Mouse (Mus musculus): Measurements from ENCODE around the gene Gm17334.
A peak's percentile ranks its signal among the peaks of the same experiment; 100 is the strongest.

Gene Gm17334

DNA sequence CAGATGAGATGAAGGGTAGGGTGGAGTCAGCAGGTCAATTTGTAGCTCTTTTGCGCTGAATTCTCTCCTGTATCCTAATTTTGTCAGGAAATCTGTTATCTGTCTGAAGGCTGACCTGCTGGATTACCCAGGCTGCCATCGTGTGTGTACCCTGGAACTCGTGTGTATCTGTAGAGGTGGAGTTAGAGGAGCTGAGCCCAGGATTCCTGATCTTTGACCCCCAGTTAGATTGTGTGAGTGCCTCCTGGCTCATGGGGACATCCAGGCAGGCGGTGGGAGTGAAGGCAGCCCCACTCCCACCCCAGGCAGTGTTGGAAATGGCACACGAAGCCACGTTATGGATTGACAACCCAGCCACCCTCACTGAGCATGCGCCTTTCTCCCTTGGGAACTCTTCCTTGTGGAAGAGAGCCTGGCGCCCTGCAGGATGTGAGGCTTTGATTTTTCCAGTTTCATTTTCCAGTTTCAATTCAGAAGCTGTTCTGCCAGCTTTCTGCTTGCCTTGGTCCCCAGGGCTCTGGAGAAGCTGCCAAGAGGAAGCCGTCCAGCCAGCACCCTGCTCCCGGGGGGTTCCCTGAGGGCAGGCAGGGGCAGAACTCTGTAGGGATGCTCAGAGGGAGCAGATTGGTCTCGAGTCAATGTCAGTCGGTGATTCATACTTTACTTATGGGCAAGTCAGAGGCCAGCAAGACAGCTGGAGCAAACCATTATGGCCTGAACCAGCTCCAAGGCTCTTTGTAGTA is 23.6 kb upstream of the Gm17334 start:
- DNase-seq: no peak

- DNase-seq: no peak
These were observed 22.8 kb upstream of the Gm17334 start for GRCm38 (mm10) chr11:53795813-53796212.

- DNase-seq: peak; percentile 20
These were observed 21.9 kb upstream of the Gm17334 start for GRCm38 (mm10) chr11:53794671-53795557.

DNA sequence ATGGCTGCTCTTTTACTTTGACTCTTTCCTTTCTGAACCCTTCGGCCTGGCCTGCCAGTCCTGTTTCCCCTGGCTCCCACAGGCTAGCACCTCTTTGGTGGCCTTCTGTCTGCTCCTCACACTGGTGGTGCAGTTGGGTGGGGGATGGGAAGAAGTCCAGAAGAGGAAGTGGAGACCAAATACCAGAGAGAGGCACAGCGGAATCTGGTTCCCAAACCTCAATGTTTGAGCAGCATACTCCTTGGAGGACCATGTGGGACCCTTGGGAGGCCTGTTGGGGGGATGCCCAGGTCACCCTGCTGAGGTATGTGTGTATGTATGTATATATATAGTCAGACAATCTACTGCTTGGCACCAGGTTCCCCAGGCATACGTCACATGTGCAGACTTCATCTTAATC is 21.0 kb upstream of the Gm17334 start:
- DNase-seq: no peak

DNA sequence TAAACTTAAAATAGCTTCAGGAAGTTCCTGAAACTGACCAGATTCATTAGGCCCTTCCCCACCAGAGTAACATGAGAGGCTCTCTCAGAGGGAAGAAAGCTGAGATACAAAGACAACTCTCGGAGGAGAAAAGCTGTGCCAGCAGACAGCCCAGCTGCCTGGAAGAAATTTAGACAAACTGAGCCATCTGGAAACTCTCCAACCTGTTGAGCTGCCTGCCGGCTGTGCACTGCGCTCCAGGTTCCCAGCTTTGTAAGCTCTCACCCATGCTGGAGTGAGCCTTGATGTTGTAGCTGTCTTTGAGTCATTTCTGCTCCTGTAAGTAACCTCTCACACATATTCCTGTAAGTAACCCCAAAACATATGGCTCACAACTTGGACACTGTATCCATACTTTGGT is 20.0 kb upstream of the Gm17334 start:
- DNase-seq: no peak

DNA sequence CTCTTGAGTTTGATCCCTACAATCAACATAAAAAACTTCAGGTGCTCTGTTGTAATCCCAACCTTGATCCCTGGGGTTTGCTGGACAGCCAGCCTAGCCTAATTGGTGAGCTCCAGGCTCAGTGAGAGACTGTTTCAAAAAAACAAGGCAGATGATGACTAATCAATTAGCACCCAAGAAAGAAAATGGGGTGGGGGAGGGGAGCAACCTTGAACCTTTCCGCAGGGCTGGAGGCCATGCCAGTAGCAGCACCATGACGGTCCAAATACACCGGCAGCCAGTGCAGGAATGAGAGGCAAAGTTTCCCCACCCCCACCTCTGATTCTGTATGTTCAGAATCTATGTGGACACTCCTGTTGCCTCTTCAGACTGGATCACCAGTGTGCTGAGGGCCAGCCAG is 16.3 kb upstream of the Gm17334 start:
- no peak for DNase-seq

DNA sequence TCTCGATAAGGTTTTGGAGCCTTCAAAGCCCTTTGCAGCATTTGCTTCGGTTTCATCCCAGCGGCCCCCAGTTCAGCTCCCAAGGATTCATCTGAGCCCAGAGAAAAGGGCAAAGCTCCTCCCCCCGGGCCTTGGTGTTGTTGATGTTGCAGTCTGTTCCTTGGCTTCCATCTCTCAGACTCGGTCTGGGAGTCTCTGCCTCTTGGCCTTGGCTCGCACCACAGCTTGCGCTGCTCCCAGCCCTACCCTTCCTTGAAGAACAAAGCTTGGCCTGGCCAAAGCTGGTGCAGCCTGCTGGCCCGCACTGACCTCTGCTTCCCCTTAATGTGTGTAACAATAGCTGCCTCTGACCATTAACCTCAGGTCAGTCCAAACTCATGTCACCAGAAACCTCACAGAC is 15.2 kb upstream of the Gm17334 start:
- DNase-seq: no peak

- no peak for DNase-seq
These were observed 13.4 kb upstream of the Gm17334 start for GRCm38 (mm10) chr11:53786058-53787031.

DNA sequence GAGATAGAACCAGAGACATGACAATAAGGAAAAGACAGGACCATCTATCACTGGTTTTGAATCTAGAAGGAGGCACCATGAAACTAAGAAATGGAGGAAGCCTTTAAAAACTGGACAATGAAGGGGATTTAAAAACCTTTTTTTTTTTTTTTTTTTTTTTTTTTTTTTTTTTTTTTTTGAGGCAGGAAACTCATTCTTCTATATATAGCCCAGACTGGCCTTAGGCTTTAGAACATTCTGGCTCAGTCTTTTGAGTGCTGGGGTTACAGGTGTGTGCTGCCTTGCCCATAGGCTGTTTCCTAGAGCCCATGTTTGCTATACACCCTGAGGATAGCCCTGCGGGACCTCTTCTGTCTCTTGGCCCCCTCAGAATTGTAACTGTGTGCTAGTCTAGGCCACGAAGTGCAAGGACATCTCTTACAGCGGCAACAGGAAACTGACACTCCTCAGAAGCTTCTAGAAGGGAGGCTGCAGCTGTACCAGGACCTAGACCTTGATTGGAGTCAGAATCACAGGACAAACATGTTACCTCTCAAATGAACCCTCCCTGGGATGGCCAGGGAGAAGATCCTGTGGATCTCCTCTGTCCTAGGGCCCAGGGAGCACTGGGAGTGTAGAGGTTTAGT is 12.4 kb upstream of the Gm17334 start:
- no peak for DNase-seq

DNA sequence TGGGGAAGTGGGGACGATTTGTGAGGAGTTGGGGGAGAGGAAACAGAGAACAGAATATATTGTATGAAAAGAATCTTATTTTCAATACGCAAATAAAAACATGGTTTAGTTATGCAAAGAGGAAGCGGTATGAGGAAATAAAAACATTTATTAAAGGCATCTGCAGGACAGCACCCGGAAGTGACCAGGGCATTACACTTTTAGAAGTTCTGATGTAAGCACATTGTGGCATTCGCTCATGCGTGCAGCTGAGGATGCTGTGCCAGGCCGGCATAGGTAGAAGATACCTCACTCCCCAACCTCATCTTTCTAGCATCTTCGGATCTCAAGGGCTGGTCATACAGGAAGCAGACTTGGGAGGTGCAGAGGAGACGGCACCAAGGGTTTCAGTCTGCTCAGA is 10.3 kb upstream of the Gm17334 start:
- no peak for DNase-seq

- DNase-seq: no peak
These were observed 9.0 kb upstream of the Gm17334 start for GRCm38 (mm10) chr11:53781964-53782363.

DNA sequence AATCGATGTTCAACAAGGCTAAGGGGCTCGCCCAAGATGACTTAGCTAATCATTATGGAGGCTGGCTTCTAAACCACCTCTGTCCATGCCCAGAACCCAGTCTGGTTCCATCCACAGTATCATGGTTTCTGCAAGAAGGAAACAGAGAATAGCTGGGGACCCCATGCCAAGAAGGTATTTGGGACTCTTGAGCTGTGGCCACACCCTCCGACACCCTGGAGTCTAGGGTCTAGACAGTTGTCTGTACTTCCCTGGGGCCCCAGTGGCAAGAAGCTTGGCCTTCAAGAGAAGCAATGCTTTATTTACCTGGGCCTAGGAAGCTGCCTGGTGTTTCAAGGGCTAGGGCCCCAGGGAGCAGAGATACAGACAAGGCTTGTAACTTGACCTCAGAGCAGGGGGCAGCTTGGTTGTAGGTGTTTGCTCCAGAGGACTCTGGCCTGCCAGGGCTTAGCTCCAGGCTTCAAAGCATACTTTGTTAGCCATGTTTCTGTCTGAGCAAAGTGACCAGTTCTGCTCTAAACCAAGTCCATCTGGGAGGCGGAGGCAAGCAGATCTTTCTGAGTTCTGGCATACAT is 8.3 kb upstream of the Gm17334 start:
- no peak for DNase-seq

- DNase-seq: no peak
These were observed 7.3 kb upstream of the Gm17334 start for GRCm38 (mm10) chr11:53780262-53780661.

GRCm38 (mm10) chr11:53779808-53780207 is 6.8 kb upstream of the Gm17334 start:
- DNase-seq: no peak

DNA sequence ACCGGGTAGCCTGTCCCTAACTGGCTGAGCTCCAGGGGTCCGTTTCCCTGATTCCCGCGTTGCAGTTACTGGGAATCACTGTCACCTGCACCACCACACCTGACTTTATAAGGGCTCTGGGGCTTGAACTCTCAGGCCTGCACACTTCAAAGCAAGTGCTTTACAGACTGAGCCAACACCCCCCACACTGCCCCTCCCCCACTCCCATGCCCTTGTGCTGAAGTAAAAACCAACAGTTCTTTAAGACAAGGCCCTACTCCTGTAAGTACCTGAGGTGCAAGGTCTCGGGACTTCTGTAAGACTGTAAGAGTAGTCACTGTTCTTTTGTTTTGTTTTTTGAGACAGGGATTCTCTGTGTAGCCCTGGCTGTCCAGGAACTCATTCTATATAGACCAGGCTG is 5.5 kb upstream of the Gm17334 start:
- no peak for DNase-seq

DNA sequence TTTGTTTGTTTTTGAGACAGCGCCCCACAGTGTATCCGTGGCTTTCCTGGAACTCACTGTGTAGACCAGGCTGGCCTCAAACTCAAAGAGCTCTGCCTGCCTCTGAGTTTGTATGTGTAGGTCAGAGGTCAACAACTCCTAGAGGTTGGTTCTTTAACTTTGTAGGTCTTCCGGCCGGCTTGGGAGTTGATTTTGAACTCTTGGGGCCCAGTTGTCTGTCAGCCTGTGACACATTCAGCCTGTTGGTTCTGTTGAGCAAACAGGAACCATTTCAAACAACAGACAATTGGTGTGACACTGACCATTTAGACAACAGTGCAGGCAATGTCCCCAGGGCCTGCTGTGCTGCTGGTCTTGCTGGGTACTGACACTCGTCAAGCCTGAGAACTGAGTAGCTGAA is 4.7 kb upstream of the Gm17334 start:
- DNase-seq: no peak

GRCm38 (mm10) chr11:53774659-53775255 is 1.8 kb upstream of the Gm17334 start:
- DNase-seq: no peak

- no peak for DNase-seq
These were observed 814 bp upstream of the Gm17334 start for GRCm38 (mm10) chr11:53773641-53774360.

GRCm38 (mm10) chr11:53772536-53772935 is 451 bp downstream of the Gm17334 start:
- no peak for DNase-seq

DNA sequence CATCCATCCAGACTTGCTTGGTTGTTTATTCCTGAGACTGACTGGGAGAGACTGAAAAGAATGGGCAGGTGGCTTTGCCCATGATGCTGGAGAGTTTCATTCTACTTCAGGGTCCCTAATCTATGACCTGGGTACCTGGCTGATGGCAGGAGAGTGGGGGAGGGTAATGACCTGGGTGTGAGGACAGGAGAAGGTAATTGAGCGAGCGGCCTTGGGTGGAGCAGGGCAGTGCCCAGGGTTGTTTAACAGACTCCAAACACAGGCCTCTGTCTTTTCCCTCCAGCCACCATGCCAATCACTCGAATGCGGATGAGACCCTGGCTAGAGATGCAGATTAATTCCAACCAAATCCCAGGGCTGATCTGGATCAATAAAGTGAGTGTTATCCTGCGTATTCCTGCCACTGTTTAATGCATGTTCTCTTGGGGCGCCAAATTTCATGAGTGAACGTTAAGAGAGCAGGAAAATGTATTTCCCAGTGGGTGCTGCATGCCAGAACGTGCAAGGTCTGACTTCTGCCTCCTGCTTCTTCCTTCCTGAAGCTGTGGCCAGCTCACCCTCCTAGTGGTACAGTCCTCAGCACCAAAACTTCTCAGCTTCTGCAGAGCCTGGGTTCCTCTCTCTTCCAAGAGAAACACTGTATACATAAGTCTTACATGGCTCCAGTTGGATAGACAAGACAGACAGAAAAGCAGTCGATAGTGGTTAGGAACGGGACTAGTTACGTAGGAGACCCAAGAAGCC is 1.8 kb downstream of the Gm17334 start:
- no peak for DNase-seq

Measured in cerebellum, adult 11 months (tissue).